Mouse (Mus musculus): ENCODE measurements at regions not wholly inside any gene's neighbourhood (a gene's known extent, or its start where the extent isn't known, plus 50 kb on each side); places are given as distances from the start of the nearest gene placed in this dataset.

DNA sequence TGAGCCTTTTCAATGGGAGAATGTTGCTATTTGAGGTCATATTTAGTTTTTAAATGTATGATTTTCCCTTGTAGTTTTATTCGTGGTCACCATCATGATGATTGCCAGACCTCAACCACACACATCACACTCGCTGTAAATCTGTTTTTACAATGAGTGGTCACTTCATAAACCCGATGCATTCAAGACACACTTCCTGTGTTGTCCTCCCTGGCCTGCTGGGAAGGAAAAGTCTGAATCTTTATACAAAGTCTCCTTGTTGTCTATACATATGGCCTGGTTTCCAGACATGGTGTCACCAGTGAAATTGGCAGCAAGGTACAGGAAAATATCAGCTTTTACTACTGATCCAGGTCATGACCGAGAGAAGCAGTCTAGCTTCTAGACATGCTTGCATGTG is 230.7 kb upstream of the P2ry1 start:
- DNase-seq: no peak
- Histone ChIP-seq H3K36me3 (ENCODE audit: control insufficient read depth, insufficient read depth, low read length) (no peaks in the 10 kb centered on the region), H3K4me1 (replicated peaks; ENCODE audit: control insufficient read depth, insufficient read depth, low read length) (no peaks in the 10 kb centered on the region), H3K4me3 (ENCODE audit: control insufficient read depth, insufficient read depth, low read length) (no peak overlapping the region), H3K27ac (ENCODE audit: control insufficient read depth, insufficient read depth, low read length) (no peak overlapping the region), H3K27me3 (ENCODE audit: control insufficient read depth, insufficient read depth, low read length) (no peaks in the 10 kb centered on the region)
- WGBS: 75% methylated on average over 4 of the region's 4 CpGs
- TF ChIP-seq POLR2A (IDR thresholded peaks at IDR 0.05; ENCODE audit: control insufficient read depth, extremely low read depth, insufficient read depth, low read length, poor library complexity): no peak
- no peak for TF ChIP-seq CTCF (IDR thresholded peaks at IDR 0.05; ENCODE audit: borderline replicate concordance, control insufficient read depth, extremely low read depth, insufficient read depth, low read length, poor library complexity)

GRCm38 (mm10) chr3:60773383-60773782 is 229.2 kb upstream of the P2ry1 start:
- Histone ChIP-seq H3K4me1 (replicated peaks; ENCODE audit: control insufficient read depth, insufficient read depth, low read length) (no peaks in the 10 kb centered on the region), H3K27me3 (ENCODE audit: control insufficient read depth, insufficient read depth, low read length) (no peaks in the 10 kb centered on the region), H3K4me3 (ENCODE audit: control insufficient read depth, insufficient read depth, low read length) (no peak overlapping the region), H3K36me3 (ENCODE audit: control insufficient read depth, insufficient read depth, low read length) (no peaks in the 10 kb centered on the region), H3K27ac (ENCODE audit: control insufficient read depth, insufficient read depth, low read length) (no peak overlapping the region)
- no peak for TF ChIP-seq CTCF (IDR thresholded peaks at IDR 0.05; ENCODE audit: borderline replicate concordance, control insufficient read depth, extremely low read depth, insufficient read depth, low read length, poor library complexity)
- no peak for TF ChIP-seq POLR2A (IDR thresholded peaks at IDR 0.05; ENCODE audit: control insufficient read depth, extremely low read depth, insufficient read depth, low read length, poor library complexity)
- DNase-seq: no peak
- 87% methylated on average over 3 of the region's 3 CpGs for WGBS

GRCm38 (mm10) chr3:60785137-60785875 is 217.3 kb upstream of the P2ry1 start:
- Histone ChIP-seq H3K4me1 (replicated peaks; ENCODE audit: control insufficient read depth, insufficient read depth, low read length) (peaks cover 2% of the 10 kb centered on the region; the same call in 1 of the 2 replicates), H3K27me3 (ENCODE audit: control insufficient read depth, insufficient read depth, low read length) (no peaks in the 10 kb centered on the region), H3K4me3 (ENCODE audit: control insufficient read depth, insufficient read depth, low read length) (no peak overlapping the region), H3K36me3 (ENCODE audit: control insufficient read depth, insufficient read depth, low read length) (no peaks in the 10 kb centered on the region), H3K27ac (ENCODE audit: control insufficient read depth, insufficient read depth, low read length) (no peak overlapping the region)
- TF ChIP-seq CTCF (IDR thresholded peaks at IDR 0.05; ENCODE audit: borderline replicate concordance, control insufficient read depth, extremely low read depth, insufficient read depth, low read length, poor library complexity) (no peak), POLR2A (IDR thresholded peaks at IDR 0.05; ENCODE audit: control insufficient read depth, extremely low read depth, insufficient read depth, low read length, poor library complexity) (no peak)
- 6% methylated on average over 9 of the region's 9 CpGs for WGBS
- DNase-seq: peak; percentile 40

DNA sequence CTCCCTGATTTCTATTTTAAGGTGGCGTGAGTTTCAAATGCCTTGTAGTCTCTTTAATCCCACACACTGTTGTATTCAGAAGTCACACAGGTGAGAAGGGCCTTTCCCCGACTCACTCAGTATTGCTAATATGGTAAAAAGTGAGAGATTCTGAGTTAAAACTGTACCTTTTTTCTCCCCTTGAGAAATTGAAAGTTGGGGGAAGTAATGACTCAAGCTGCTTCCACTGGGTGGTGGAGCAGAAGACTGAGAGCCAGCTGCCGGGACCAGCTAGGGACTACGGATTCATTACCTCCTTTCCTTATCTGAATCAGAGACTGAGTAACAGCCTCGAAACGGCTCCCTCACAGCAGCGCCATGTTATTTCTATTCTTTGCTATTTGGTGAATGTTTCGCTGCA is 214.6 kb upstream of the P2ry1 start:
- Histone ChIP-seq H3K27ac (ENCODE audit: control insufficient read depth, insufficient read depth, low read length) (no peak overlapping the region), H3K4me1 (replicated peaks; ENCODE audit: control insufficient read depth, insufficient read depth, low read length) (peaks cover 2% of the 10 kb centered on the region; the same call in 1 of the 2 replicates), H3K4me3 (ENCODE audit: control insufficient read depth, insufficient read depth, low read length) (no peak overlapping the region), H3K36me3 (ENCODE audit: control insufficient read depth, insufficient read depth, low read length) (no peaks in the 10 kb centered on the region), H3K27me3 (ENCODE audit: control insufficient read depth, insufficient read depth, low read length) (no peaks in the 10 kb centered on the region)
- TF ChIP-seq POLR2A (IDR thresholded peaks at IDR 0.05; ENCODE audit: control insufficient read depth, extremely low read depth, insufficient read depth, low read length, poor library complexity) (no peak), CTCF (IDR thresholded peaks at IDR 0.05; ENCODE audit: borderline replicate concordance, control insufficient read depth, extremely low read depth, insufficient read depth, low read length, poor library complexity) (no peak)
- DNase-seq: no peak
- 51% methylated on average over 8 of the region's 8 CpGs for WGBS

GRCm38 (mm10) chr3:60789441-60789840 is 213.2 kb upstream of the P2ry1 start:
- WGBS: 86% methylated on average over 4 of the region's 4 CpGs
- Histone ChIP-seq H3K36me3 (ENCODE audit: control insufficient read depth, insufficient read depth, low read length) (no peaks in the 10 kb centered on the region), H3K27ac (ENCODE audit: control insufficient read depth, insufficient read depth, low read length) (no peak overlapping the region), H3K4me3 (ENCODE audit: control insufficient read depth, insufficient read depth, low read length) (no peak overlapping the region), H3K27me3 (ENCODE audit: control insufficient read depth, insufficient read depth, low read length) (no peaks in the 10 kb centered on the region), H3K4me1 (replicated peaks; ENCODE audit: control insufficient read depth, insufficient read depth, low read length) (peaks cover 2% of the 10 kb centered on the region; the same call in 1 of the 2 replicates)
- no peak for DNase-seq
- TF ChIP-seq CTCF (IDR thresholded peaks at IDR 0.05; ENCODE audit: borderline replicate concordance, control insufficient read depth, extremely low read depth, insufficient read depth, low read length, poor library complexity): no peak
- TF ChIP-seq POLR2A (IDR thresholded peaks at IDR 0.05; ENCODE audit: control insufficient read depth, extremely low read depth, insufficient read depth, low read length, poor library complexity): no peak

DNA sequence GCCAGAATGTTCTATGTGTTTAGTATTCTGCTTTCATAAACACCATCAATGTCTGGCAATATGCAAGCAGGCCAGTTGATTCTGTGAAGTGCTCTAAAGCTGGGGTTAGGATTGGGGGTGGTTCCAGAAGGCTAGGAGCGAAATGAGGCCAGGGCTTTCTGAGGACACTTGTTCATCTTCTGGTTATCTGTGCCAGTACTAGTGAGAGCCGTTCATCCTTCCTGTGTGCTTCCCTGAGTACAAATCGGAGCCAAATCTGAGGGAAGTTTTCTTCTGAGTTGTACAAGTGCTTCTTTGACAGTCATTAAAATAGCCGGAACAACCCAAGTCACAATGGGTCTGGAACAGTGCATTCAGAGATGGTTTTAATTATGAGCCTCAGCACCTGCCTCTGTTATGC is 210.4 kb upstream of the P2ry1 start:
- Histone ChIP-seq H3K27me3 (ENCODE audit: control insufficient read depth, insufficient read depth, low read length) (no peaks in the 10 kb centered on the region), H3K36me3 (ENCODE audit: control insufficient read depth, insufficient read depth, low read length) (no peaks in the 10 kb centered on the region), H3K4me1 (replicated peaks; ENCODE audit: control insufficient read depth, insufficient read depth, low read length) (no peaks in the 10 kb centered on the region), H3K27ac (ENCODE audit: control insufficient read depth, insufficient read depth, low read length) (no peak overlapping the region), H3K4me3 (ENCODE audit: control insufficient read depth, insufficient read depth, low read length) (no peak overlapping the region)
- TF ChIP-seq POLR2A (IDR thresholded peaks at IDR 0.05; ENCODE audit: control insufficient read depth, extremely low read depth, insufficient read depth, low read length, poor library complexity) (no peak), CTCF (IDR thresholded peaks at IDR 0.05; ENCODE audit: borderline replicate concordance, control insufficient read depth, extremely low read depth, insufficient read depth, low read length, poor library complexity) (no peak)
- WGBS: 91% methylated on average over 4 of the region's 4 CpGs
- no peak for DNase-seq

All from thymus, adult 2 months (tissue).